Mouse (Mus musculus) erythroblast, embryonic 14.5 days (primary cell): Measurements from ENCODE around the gene Clip3.

ENCODE experiments used
- GATA1 ChIP-seq: IDR thresholded peaks from 2 replicates; pipeline ENCODE4 v1.6.1; 2012; ENCODE audit warnings: low read length, inconsistent platforms, mixed read lengths
- TAL1 ChIP-seq: IDR thresholded peaks from 3 replicates; pipeline ENCODE4 v1.6.1; 2012; ENCODE audit warnings: low read length, inconsistent platforms, mixed read lengths

DNA sequence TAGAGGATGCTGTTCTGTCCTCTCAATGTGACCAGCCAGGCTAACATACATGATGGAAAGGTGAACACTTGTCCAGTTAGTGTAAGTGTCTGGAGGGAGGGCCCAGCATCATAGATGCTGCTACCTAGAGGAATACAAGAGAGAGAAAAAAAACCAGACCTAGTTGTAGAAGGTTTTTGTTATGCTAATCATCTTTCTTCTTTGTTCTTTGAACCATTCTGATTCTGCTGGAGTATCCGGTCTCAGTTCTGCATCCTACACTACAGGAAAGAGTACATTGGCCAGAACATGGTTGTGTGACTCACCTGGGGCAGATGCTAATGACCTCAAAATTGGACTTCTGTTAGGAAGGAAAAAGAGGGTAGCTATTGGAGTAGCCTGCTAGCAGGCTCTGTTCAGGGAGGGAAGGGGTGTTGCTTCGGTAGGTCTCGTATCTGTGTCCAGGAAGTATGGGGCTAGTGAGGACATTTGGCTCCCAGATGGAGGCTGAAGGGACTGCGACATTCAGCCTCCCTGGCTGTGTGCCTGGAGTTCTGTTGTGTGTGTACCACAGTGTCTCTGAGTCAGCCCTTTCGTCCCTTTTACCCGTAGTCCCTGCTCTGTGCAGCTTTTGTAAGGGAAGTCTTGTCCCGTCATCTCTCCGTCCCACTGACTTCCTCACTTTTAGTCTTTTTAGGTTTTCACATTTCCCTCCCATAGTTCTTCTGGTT, 4.7 kb upstream of the Clip3 start:
- no peak for TF ChIP-seq TAL1
- TF ChIP-seq GATA1 = no peak
